Mouse (Mus musculus) cortical plate, adult 2 months (tissue): ENCODE data around the gene Shisa4.

Experiments
- CTCF ChIP-seq: fragments of 200-500 bp; IDR thresholded peaks from 2 replicates; pipeline ENCODE4 v1.5.1; 2011; ENCODE audit warnings: mild to moderate bottlenecking, control low read depth, low read length; ENCODE audit not compliant: insufficient read depth; ENCODE audit errors: extremely low read depth
- POLR2A ChIP-seq: fragments of 200-500 bp; IDR thresholded peaks from 2 replicates; pipeline ENCODE4 v1.6.1; 2011; ENCODE audit warnings: mild to moderate bottlenecking, low read length, control low read depth; ENCODE audit not compliant: insufficient read depth; ENCODE audit errors: extremely low read depth

GRCm38 (mm10) chr1:135361491-135361890 is 13.5 kb downstream of the Shisa4 start:
- no peak for TF ChIP-seq POLR2A
- TF ChIP-seq CTCF: no peak
